Mouse (Mus musculus) skeletal muscle tissue, adult 2 months (tissue): ENCODE results near the gene Brip1.
"Not testable (repeated sequence)": the region's sequence is repeated elsewhere in the genome, so short reads cannot be mapped to it uniquely, and the experiment has no call there.

ENCODE experiments used
- DNase-seq: peaks from one replicate; pipeline ENCODE4 v3.0.0-alpha.2; 2012; ENCODE audit warnings: low read depth, low spot score

Gene Brip1

GRCm38 (mm10) chr11:86201037-86201786 lies at the start of gene Brip1:
Brip1 (minus strand) TSS chr11:86201193.
- peak; percentile 93 for DNase-seq

- no peak for DNase-seq
Observed at GRCm38 (mm10) chr11:86232446-86232845, 31.5 kb upstream of the Brip1 start.

DNA sequence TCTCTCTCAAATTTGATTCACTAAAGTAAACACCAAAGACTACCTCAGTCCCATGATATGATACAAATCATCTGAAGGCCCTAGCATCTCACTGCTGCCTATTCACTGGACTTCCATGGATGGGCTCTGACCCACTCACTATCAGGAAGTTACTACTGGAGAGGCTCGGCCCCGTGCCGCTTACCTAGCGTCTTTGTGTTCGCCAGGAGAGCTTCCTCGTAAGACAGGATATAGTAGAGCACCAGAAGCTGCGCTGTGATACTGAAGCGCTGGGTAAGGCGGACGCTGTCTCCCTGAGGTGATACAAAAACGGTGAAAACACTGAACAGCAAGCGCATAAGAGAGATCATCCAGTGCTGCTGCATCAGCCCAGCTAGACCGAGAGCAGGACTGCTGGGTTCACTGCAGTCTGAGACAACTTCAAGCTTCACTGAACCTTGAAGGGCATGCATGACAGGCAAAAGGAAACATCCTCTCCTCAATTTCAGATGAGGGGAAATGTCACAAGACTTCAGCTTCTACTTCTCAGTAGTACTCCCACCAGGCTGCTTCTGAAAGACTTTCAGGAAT lies 30.9 kb upstream of the Brip1 start:
- DNase-seq = no peak

DNA sequence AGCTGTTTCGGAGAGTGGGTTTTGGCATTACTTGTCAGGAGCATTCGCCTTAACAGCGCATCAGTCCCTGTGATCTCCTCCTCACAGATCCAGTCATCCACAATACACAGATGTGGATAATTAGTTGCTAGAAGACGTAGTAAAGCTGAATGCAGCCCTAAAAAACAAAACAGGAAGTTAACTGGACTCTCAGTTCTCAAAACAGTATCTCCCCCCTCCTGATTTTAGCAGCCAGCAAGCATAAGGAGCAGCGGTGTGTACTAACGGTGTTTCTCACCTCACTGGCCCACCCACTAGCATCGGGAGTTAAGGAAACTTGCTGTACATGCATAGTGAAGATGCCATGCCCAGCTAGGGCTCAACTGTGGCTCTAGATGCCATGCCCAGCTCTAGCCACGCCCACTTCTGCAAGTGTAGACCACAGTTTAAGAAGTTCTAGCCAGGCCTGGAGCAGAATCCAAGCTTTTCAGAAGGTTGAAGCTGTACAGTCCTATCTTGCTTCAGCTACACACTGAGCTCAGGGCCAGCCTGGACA lies 25.7 kb upstream of the Brip1 start:
- DNase-seq = no peak

DNA sequence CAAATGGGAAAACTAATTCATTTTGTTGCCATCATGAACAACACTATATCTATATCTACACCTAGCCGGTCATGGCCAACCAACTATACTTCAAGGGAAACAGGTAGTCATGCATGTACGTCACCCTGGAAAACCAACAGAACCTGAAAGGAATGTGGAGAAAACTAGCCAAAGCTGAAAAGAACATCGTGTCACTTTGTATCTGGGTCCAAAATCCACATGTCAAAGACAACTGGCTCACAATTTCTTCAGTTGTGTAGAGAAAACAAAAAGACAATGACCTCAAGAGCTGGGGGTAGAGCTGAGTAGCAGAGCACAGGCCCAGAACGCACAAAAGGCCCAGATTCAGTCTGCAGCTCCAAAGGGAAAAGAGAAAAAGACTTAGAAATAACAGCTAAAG lies 24.8 kb upstream of the Brip1 start:
- DNase-seq = no peak

DNA sequence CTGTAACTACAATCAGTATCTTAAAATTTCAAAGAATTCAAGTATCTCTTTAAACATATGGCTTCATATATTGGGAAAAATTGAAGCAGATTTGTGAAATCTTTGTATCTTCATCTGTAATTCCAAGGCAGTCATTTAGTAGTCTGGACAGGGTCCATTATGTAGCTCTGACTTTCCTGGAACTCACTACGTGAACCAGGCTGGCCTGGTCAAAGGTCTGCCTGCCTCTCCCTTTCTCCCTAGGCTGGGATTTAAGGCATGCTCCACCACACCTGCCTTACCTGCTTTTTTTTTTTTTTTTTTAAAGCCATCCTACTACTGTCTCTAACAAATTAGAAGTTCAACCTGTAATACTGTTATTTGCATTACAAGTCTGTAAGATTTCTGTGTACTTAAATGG lies 10.8 kb upstream of the Brip1 start:
- DNase-seq = no peak

- no peak for DNase-seq
Observed at GRCm38 (mm10) chr11:86209123-86209522, 8.1 kb upstream of the Brip1 start.

DNA sequence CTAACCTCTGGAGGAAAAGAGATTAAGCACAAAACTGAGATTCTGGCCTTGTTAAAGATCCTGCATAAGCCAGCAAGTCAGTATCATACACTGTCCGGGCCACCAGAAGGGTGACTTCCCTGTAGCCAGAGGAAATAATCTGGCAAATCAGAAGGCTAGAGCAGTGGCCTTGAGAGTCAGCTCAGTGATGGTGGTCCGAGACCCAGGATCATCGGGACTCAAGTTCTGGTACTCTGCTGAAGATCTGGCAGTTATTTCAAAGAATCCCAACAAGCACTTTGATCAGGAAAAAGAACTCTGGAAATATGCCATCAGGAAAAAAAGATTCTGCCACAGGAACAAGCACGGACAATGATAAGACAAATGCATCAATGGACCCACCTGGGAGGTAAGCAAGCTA lies 4.9 kb upstream of the Brip1 start:
- no peak for DNase-seq

DNA sequence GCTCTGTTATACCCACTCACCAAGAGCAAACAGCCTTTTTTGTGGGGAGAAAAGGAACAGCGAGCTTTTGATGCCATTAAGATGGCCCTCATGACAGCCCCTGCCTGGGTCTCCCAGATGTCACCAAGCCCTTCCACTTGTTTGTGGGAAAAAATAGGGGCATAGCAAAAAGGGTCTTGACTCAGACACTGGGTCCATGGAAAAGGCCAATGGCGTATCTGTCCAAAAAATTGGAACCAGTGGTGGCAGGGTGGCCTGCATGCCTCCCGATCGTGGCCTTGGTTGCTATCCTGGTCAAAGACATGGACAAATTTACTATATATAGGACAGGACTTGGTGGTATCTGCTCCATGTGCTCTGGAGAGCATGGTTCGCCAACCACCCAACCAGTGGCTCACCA lies 4.0 kb upstream of the Brip1 start:
- no peak for DNase-seq

DNA sequence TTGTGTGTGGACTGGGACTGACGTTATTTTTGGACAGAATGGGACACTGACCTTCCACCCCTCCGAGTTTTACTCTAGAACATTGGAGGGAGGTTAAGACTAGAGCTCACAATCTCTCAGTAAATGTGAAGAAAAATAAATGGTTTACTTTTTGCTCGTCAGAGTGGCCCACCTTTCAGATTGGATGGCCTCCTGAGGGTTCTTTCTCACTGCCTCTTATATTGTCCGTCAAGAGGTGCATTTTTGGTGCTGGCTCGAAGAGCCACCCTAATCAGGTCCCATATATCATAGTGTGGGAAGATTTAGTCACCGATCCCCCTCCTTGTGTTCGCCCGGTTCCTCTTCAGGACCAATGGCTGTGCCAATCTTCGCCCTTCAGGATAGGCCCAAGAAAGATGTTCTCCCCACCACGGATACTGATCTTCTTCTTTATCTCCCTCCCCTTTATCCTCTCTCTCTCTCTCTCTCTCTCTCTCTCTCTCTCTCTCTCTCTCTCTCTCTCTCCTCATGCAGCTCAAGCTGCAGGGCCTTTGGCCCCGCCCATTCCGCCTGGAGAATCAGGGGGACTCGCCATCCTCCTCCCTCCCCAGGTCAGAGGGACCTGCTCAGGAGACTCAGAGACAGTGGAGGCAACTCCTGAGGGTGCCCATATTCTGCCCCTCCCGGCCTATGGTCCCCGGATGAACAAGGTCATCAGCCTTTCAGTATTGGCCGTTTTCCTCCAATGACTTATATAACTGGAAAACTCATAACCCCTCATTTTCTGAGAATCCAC lies 1.1 kb upstream of the Brip1 start:
- no peak for DNase-seq

- no peak for DNase-seq
Observed at GRCm38 (mm10) chr11:86200460-86201021, 452 bp downstream of the Brip1 start.

DNA sequence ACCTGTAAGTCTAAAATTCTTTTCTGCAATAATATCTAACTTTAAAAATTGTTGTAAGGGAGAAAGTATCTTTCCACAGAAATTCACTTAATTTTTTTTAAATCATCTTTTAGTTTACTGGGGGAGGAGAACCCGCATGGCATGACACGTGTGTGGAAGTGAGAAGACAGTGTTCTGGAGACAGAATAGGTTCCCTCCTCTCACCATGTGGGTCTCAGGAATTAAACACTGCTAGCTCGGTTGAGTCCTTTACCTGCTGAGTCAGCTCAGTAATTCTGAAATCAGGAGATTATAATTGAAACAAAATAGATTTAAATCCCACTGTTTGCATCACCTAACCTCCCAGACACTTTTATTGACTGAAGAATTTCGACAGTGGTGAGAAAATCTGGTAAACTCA lies 1.3 kb downstream of the Brip1 start:
- no peak for DNase-seq

GRCm38 (mm10) chr11:86185224-86185623 lies 15.8 kb downstream of the Brip1 start:
- not testable (repeated sequence) for DNase-seq

DNA sequence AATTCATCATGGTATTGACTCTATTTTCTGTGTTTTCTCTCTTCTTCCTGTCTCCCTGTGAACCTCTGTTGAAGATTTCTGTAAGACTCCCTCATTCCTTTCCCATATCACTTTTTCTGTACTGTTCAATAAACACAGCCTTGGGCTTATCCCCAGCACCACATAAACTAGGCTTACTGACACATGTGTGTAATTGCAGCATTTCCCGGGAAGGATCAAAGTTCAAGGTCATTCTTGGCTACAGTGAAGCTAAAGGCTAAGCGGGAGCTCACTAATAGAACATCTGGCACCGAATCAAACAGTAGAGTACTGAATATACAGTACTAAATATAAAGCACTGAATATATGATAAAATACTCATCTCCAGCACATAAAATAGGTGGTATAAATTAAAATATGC lies 25.2 kb downstream of the Brip1 start:
- no peak for DNase-seq

DNA sequence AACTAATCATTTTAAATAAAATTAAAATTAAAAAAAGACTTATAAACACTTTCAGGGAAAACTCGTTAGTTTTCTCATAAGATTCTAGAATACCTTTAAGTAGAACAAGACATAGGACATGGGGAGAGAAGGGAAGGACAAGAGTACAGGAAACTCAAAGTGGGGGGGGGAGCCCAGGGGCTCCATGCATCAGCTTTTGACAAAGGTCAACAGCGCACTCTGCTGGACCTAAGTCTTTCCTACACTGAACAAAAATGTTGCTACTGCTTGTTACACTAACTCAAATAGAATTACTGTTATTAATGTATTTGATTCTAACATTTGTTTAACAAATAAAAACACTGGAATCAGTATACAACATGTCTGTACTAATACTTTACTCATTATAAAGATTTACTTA lies 26.8 kb downstream of the Brip1 start:
- DNase-seq = peak; percentile 33

DNA sequence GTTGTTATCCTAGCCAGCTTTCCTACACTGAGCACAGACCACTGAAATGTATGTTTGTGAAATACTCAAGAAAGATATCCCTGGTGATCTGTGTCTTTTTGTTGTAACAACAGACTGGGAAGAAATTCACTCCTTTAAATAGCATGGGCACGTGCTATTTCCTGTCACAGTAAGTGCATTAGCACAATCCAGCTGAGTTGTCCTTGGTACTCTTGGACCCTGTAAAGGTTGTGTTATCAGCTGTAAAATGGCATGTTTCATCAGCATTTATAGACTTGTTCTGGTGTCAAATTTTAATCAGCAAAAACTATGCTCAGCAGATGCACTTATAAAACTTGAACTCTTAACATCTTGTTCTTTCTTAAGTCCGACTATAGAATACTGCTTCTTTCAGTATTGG lies 30.2 kb downstream of the Brip1 start:
- DNase-seq = no peak

GRCm38 (mm10) chr11:86160251-86160650 lies 40.7 kb downstream of the Brip1 start:
- DNase-seq = no peak

GRCm38 (mm10) chr11:86158950-86159349 lies 42.0 kb downstream of the Brip1 start:
- no peak for DNase-seq

- DNase-seq = no peak
Observed at GRCm38 (mm10) chr11:86155638-86156037, 45.4 kb downstream of the Brip1 start.

DNA sequence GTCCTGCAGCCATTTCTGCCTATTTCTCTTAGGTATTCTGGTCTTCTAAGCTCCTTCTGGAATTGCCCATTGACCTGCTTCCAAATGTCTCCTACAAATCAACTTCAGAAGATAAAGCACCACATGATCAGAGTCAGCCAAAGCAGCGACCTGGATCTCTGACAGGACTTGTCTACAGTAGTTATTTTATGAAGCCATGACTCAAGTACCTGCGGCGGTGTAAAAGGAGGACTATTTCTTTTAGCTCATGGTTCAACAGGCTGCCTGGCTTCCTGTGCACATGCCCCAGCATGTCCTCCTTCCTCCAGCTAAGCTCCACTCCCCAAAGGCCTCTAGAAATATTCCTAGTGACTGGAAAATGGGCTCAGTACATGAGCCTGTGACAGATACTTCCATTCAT lies 69.7 kb downstream of the Brip1 start:
- DNase-seq = no peak

- DNase-seq = no peak
Observed at GRCm38 (mm10) chr11:86117078-86117869, 83.7 kb downstream of the Brip1 start.
